Mouse (Mus musculus): Measurements from ENCODE around the gene Sf1.

Sf1 gene

GRCm38 (mm10) chr19:6375423-6376254 lies 12.1 kb downstream of the Sf1 start:
- DNase-seq (ENCODE audit: low spot score) = no peak

GRCm38 (mm10) chr19:6376255-6376564 lies 12.7 kb downstream of the Sf1 start:
- no peak for DNase-seq (ENCODE audit: low spot score)

- no peak for DNase-seq (ENCODE audit: low spot score)
Measured at GRCm38 (mm10) chr19:6376643-6377042, 13.2 kb downstream of the Sf1 start.

GRCm38 (mm10) chr19:6377327-6378040 lies 14.0 kb downstream of the Sf1 start:
- no peak for DNase-seq (ENCODE audit: low spot score)

GRCm38 (mm10) chr19:6380411-6381166 lies 17.1 kb downstream of the Sf1 start:
- no peak for DNase-seq (ENCODE audit: low spot score)

GRCm38 (mm10) chr19:6381238-6381637 lies 17.7 kb downstream of the Sf1 start:
- no peak for DNase-seq (ENCODE audit: low spot score)

GRCm38 (mm10) chr19:6382323-6382924 lies 18.9 kb downstream of the Sf1 start:
- DNase-seq (ENCODE audit: low spot score) = no peak

- no peak for DNase-seq (ENCODE audit: low spot score)
Measured at GRCm38 (mm10) chr19:6383470-6383869, 20.0 kb downstream of the Sf1 start.

- no peak for DNase-seq (ENCODE audit: low spot score)
Measured at GRCm38 (mm10) chr19:6384128-6384527, 20.6 kb downstream of the Sf1 start, which contains the start of gene Pygm. TSS of gene Pygm (plus strand) at chr19:6384399.

GRCm38 (mm10) chr19:6384954-6385353 lies 21.5 kb downstream of the Sf1 start:
- DNase-seq (ENCODE audit: low spot score) = no peak

GRCm38 (mm10) chr19:6385419-6385818 lies 21.9 kb downstream of the Sf1 start:
- no peak for DNase-seq (ENCODE audit: low spot score)

- DNase-seq (ENCODE audit: low spot score) = no peak
Measured at GRCm38 (mm10) chr19:6385821-6386220, 22.3 kb downstream of the Sf1 start.

- DNase-seq (ENCODE audit: low spot score) = no peak
Measured at GRCm38 (mm10) chr19:6386234-6386633, 22.7 kb downstream of the Sf1 start.

GRCm38 (mm10) chr19:6388006-6388405 lies 24.5 kb downstream of the Sf1 start:
- no peak for DNase-seq (ENCODE audit: low spot score)

GRCm38 (mm10) chr19:6389803-6390202 lies 26.3 kb downstream of the Sf1 start:
- DNase-seq (ENCODE audit: low spot score) = no peak

- no peak for DNase-seq (ENCODE audit: low spot score)
Measured at GRCm38 (mm10) chr19:6390251-6390650, 26.8 kb downstream of the Sf1 start.

GRCm38 (mm10) chr19:6392743-6393393 lies 29.4 kb downstream of the Sf1 start:
- no peak for DNase-seq (ENCODE audit: low spot score)

GRCm38 (mm10) chr19:6393637-6394036 lies 30.1 kb downstream of the Sf1 start:
- no peak for DNase-seq (ENCODE audit: low spot score)

GRCm38 (mm10) chr19:6396237-6396636 lies 32.7 kb downstream of the Sf1 start:
- no peak for DNase-seq (ENCODE audit: low spot score)

- DNase-seq (ENCODE audit: low spot score) = no peak
Measured at GRCm38 (mm10) chr19:6397582-6398249, 34.2 kb downstream of the Sf1 start.
